Mouse (Mus musculus): ENCODE results near the gene Slc7a6. TPM values are rescaled to one million over a fixed set of nuclear protein-coding genes. Genes with fewer than 3 reads are reported as not detected.

Gene Slc7a6
- polyA plus RNA-seq (2012; rRNA removed) (3.8 TPM in 2 replicates), polyA plus RNA-seq (2014; fragmentation: Nextera tagmentation; extraction: Ambion mirVana) (8.2 and 10.2 TPM in 2 replicates)

- ATAC-seq (ENCODE audit: insufficient read depth) (peak; percentile 88), DNase-seq (ENCODE audit: low read depth in 3 of 3, low spot score in 3 of 3) (peak; percentile 60 to 65 (median 62))
- no peaks in the 10 kb centered on the region; the same call in 1 of the 2 replicates for H3K36me3 ChIP-seq (replicated peaks; ENCODE audit: control insufficient read depth, insufficient read depth, low read depth)
- no peaks in the 10 kb centered on the region for H3K27me3 ChIP-seq (ENCODE audit: control insufficient read depth, insufficient read depth, low read length)
- peak within 1 kb of the TSS; percentile 64 to 78 for H3K4me3 ChIP-seq (ENCODE audit: insufficient read depth in 1 of 2, low read depth in 2 of 2, low read length in 2 of 2)
- peaks cover 8% of the 10 kb centered on the region in 2 experiments for H3K4me1 ChIP-seq (replicated peaks; ENCODE audit: control insufficient read depth in 2 of 2, insufficient read depth in 2 of 2, low read length in 1 of 2)
- no peaks in the 10 kb centered on the region for H3K9me3 ChIP-seq (ENCODE audit: control insufficient read depth, low read length)
- TF ChIP-seq CTCF (IDR thresholded peaks at IDR 0.05; ENCODE audit: low read depth) (no peak; the same call in 1 of the 2 replicates), EP300 (IDR thresholded peaks at IDR 0.05; ENCODE audit: low read depth) (no peak)
- H3K4me2 ChIP-seq (ENCODE audit: low read depth) = peak within 1 kb of the TSS; percentile 97
- peak within 1 kb of the TSS; percentile 74 for H3K9ac ChIP-seq (replicated peaks)
- WGBS (ENCODE audit: insufficient replicate concordance) = under 1% methylated on average over 59 of the region's 59 CpGs
- no peak within 1 kb of the TSS for H3K27ac ChIP-seq
These were observed at the start of gene Slc7a6 for GRCm38 (mm10) chr8:106168356-106169016. Gene Slc7a6 (plus strand): TSS chr8:106168857.

GRCm38 (mm10) chr8:106123443-106123842 lies 45.2 kb upstream of the Slc7a6 start:
- no peak overlapping the region for H3K9ac ChIP-seq (replicated peaks)
- peaks cover 16% of the 10 kb centered on the region for H3K36me3 ChIP-seq (replicated peaks; ENCODE audit: control insufficient read depth, insufficient read depth, low read depth)
- no peaks in the 10 kb centered on the region for H3K9me3 ChIP-seq (ENCODE audit: control insufficient read depth, low read length)
- WGBS (ENCODE audit: insufficient replicate concordance) = 69% methylated on average over 3 of the region's 3 CpGs
- TF ChIP-seq CTCF (IDR thresholded peaks at IDR 0.05; ENCODE audit: low read depth) (peak; percentile 14; the same call in 1 of the 2 replicates), EP300 (IDR thresholded peaks at IDR 0.05; ENCODE audit: low read depth) (no peak)
- no peak overlapping the region for H3K4me2 ChIP-seq (ENCODE audit: low read depth)
- no peak for ATAC-seq (ENCODE audit: insufficient read depth)
- H3K4me1 ChIP-seq (replicated peaks; ENCODE audit: control insufficient read depth in 2 of 2, insufficient read depth in 2 of 2, low read length in 1 of 2) = no peaks in the 10 kb centered on the region
- no peak for DNase-seq (ENCODE audit: low read depth in 3 of 3, low spot score in 3 of 3)
- no peaks in the 10 kb centered on the region for H3K27me3 ChIP-seq (ENCODE audit: control insufficient read depth, insufficient read depth, low read length)
- H3K27ac ChIP-seq = no peak overlapping the region
- no peak overlapping the region for H3K4me3 ChIP-seq (ENCODE audit: insufficient read depth in 1 of 2, low read depth in 2 of 2, low read length in 2 of 2)

GRCm38 (mm10) chr8:106126055-106126454 lies 42.6 kb upstream of the Slc7a6 start:
- no peak overlapping the region for H3K4me2 ChIP-seq (ENCODE audit: low read depth)
- no peaks in the 10 kb centered on the region for H3K27me3 ChIP-seq (ENCODE audit: control insufficient read depth, insufficient read depth, low read length)
- no peaks in the 10 kb centered on the region for H3K4me1 ChIP-seq (replicated peaks; ENCODE audit: control insufficient read depth in 2 of 2, insufficient read depth in 2 of 2, low read length in 1 of 2)
- 84% methylated on average over 1 of the region's 1 CpGs for WGBS (ENCODE audit: insufficient replicate concordance)
- H3K9me3 ChIP-seq (ENCODE audit: control insufficient read depth, low read length) = no peaks in the 10 kb centered on the region
- H3K9ac ChIP-seq (replicated peaks) = no peak overlapping the region
- DNase-seq (ENCODE audit: low read depth in 3 of 3, low spot score in 3 of 3) (no peak), ATAC-seq (ENCODE audit: insufficient read depth) (no peak)
- H3K27ac ChIP-seq = no peak overlapping the region
- no peak overlapping the region for H3K4me3 ChIP-seq (ENCODE audit: insufficient read depth in 1 of 2, low read depth in 2 of 2, low read length in 2 of 2)
- no peak for TF ChIP-seq CTCF (IDR thresholded peaks at IDR 0.05; ENCODE audit: low read depth)
- TF ChIP-seq EP300 (IDR thresholded peaks at IDR 0.05; ENCODE audit: low read depth) = no peak
- H3K36me3 ChIP-seq (replicated peaks; ENCODE audit: control insufficient read depth, insufficient read depth, low read depth) = peaks cover 28% of the 10 kb centered on the region; the same call in 1 of the 2 replicates

- H3K9ac ChIP-seq (replicated peaks) = no peak overlapping the region
- no peaks in the 10 kb centered on the region; a peak in 1 of 4 replicates for H3K4me1 ChIP-seq (replicated peaks; ENCODE audit: control insufficient read depth in 2 of 2, insufficient read depth in 2 of 2, low read length in 1 of 2)
- no peak overlapping the region for H3K4me2 ChIP-seq (ENCODE audit: low read depth)
- DNase-seq (ENCODE audit: low read depth in 3 of 3, low spot score in 3 of 3) = no peak
- peaks cover 28% of the 10 kb centered on the region; the same call in 1 of the 2 replicates for H3K36me3 ChIP-seq (replicated peaks; ENCODE audit: control insufficient read depth, insufficient read depth, low read depth)
- no peak overlapping the region for H3K4me3 ChIP-seq (ENCODE audit: insufficient read depth in 1 of 2, low read depth in 2 of 2, low read length in 2 of 2)
- no peaks in the 10 kb centered on the region for H3K27me3 ChIP-seq (ENCODE audit: control insufficient read depth, insufficient read depth, low read length)
- TF ChIP-seq EP300 (IDR thresholded peaks at IDR 0.05; ENCODE audit: low read depth) (no peak), CTCF (IDR thresholded peaks at IDR 0.05; ENCODE audit: low read depth) (peak; percentile 19; the same call in 1 of the 2 replicates)
- H3K27ac ChIP-seq = no peak overlapping the region
- H3K9me3 ChIP-seq (ENCODE audit: control insufficient read depth, low read length) = no peaks in the 10 kb centered on the region
- peak; percentile 15; the same call in 1 of the 2 replicates for ATAC-seq (ENCODE audit: insufficient read depth)
- WGBS (ENCODE audit: insufficient replicate concordance) = 51% methylated on average over 3 of the region's 3 CpGs
These were observed 41.6 kb upstream of the Slc7a6 start for GRCm38 (mm10) chr8:106127054-106127453.

- TF ChIP-seq CTCF (IDR thresholded peaks at IDR 0.05; ENCODE audit: low read depth) (no peak), EP300 (IDR thresholded peaks at IDR 0.05; ENCODE audit: low read depth) (no peak)
- ATAC-seq (ENCODE audit: insufficient read depth) = no peak
- Histone ChIP-seq H3K9me3 (ENCODE audit: control insufficient read depth, low read length) (no peaks in the 10 kb centered on the region), H3K27me3 (ENCODE audit: control insufficient read depth, insufficient read depth, low read length) (no peaks in the 10 kb centered on the region), H3K4me3 (ENCODE audit: insufficient read depth in 1 of 2, low read depth in 2 of 2, low read length in 2 of 2) (no peak overlapping the region), H3K27ac (no peak overlapping the region), H3K4me2 (ENCODE audit: low read depth) (no peak overlapping the region), H3K4me1 (replicated peaks; ENCODE audit: control insufficient read depth in 2 of 2, insufficient read depth in 2 of 2, low read length in 1 of 2) (no peaks in the 10 kb centered on the region; a peak in 1 of 4 replicates), H3K36me3 (replicated peaks; ENCODE audit: control insufficient read depth, insufficient read depth, low read depth) (peaks cover 28% of the 10 kb centered on the region; the same call in 1 of the 2 replicates), H3K9ac (replicated peaks) (no peak overlapping the region)
- WGBS (ENCODE audit: insufficient replicate concordance) = 83% methylated on average over 10 of the region's 10 CpGs
- no peak for DNase-seq (ENCODE audit: low read depth in 3 of 3, low spot score in 3 of 3)
These were observed 40.7 kb upstream of the Slc7a6 start for GRCm38 (mm10) chr8:106127882-106128410.

All from liver, embryonic 14.5 days (tissue).